Mouse (Mus musculus): ENCODE results near the gene Plgrkt.

The Plgrkt gene

GRCm38 (mm10) chr19:29379839-29380603 lies 12.8 kb upstream of the Plgrkt start:
- no peak for DNase-seq (ENCODE audit: low read depth)

- DNase-seq (ENCODE audit: low read depth), result no peak
These were observed 9.2 kb upstream of the Plgrkt start for GRCm38 (mm10) chr19:29376382-29376781.

GRCm38 (mm10) chr19:29374947-29375346 lies 7.8 kb upstream of the Plgrkt start:
- no peak for DNase-seq (ENCODE audit: low read depth)

GRCm38 (mm10) chr19:29373438-29373837 lies 6.2 kb upstream of the Plgrkt start:
- DNase-seq (ENCODE audit: low read depth), result no peak

- no peak for DNase-seq (ENCODE audit: low read depth)
These were observed 5.4 kb upstream of the Plgrkt start for GRCm38 (mm10) chr19:29372621-29373020.

GRCm38 (mm10) chr19:29372138-29372537 lies 4.9 kb upstream of the Plgrkt start:
- DNase-seq (ENCODE audit: low read depth), result peak; percentile 56

- no peak for DNase-seq (ENCODE audit: low read depth)
These were observed 4.3 kb upstream of the Plgrkt start for GRCm38 (mm10) chr19:29371284-29372081.

GRCm38 (mm10) chr19:29370545-29371283 lies 3.5 kb upstream of the Plgrkt start:
- no peak for DNase-seq (ENCODE audit: low read depth)

- DNase-seq (ENCODE audit: low read depth), result no peak
These were observed 2.9 kb upstream of the Plgrkt start for GRCm38 (mm10) chr19:29370112-29370511.

- no peak for DNase-seq (ENCODE audit: low read depth)
These were observed 1.6 kb upstream of the Plgrkt start for GRCm38 (mm10) chr19:29368671-29369309.

- DNase-seq (ENCODE audit: low read depth), result no peak
These were observed 851 bp upstream of the Plgrkt start for GRCm38 (mm10) chr19:29368041-29368440.

- no peak for DNase-seq (ENCODE audit: low read depth)
These were observed 793 bp downstream of the Plgrkt start for GRCm38 (mm10) chr19:29366226-29366968.

GRCm38 (mm10) chr19:29365105-29365504 lies 2.1 kb downstream of the Plgrkt start:
- no peak for DNase-seq (ENCODE audit: low read depth)

GRCm38 (mm10) chr19:29364076-29364475 lies 3.1 kb downstream of the Plgrkt start:
- DNase-seq (ENCODE audit: low read depth), result no peak

GRCm38 (mm10) chr19:29363557-29363956 lies 3.6 kb downstream of the Plgrkt start:
- DNase-seq (ENCODE audit: low read depth), result no peak

- DNase-seq (ENCODE audit: low read depth), result no peak
These were observed 4.8 kb downstream of the Plgrkt start for GRCm38 (mm10) chr19:29362173-29362930.

- DNase-seq (ENCODE audit: low read depth), result peak; percentile 95
These were observed 5.6 kb downstream of the Plgrkt start for GRCm38 (mm10) chr19:29361468-29362130.

- DNase-seq (ENCODE audit: low read depth), result no peak
These were observed 6.9 kb downstream of the Plgrkt start for GRCm38 (mm10) chr19:29360251-29360650.

- no peak for DNase-seq (ENCODE audit: low read depth)
These were observed 10.9 kb downstream of the Plgrkt start for GRCm38 (mm10) chr19:29356281-29356680.
